Mouse (Mus musculus): Measurements from ENCODE around the gene Icam1. TPM values are rescaled to one million over a fixed set of nuclear protein-coding genes. Genes with fewer than 3 reads are reported as not detected.

Gene Icam1
- 100 to 1,000 TPM in 1 of 2 experiments, 10 to 100 TPM in 1; 66.8 to 106 TPM for polyA plus RNA-seq (2017; shearing (Covaris generic))

DNA sequence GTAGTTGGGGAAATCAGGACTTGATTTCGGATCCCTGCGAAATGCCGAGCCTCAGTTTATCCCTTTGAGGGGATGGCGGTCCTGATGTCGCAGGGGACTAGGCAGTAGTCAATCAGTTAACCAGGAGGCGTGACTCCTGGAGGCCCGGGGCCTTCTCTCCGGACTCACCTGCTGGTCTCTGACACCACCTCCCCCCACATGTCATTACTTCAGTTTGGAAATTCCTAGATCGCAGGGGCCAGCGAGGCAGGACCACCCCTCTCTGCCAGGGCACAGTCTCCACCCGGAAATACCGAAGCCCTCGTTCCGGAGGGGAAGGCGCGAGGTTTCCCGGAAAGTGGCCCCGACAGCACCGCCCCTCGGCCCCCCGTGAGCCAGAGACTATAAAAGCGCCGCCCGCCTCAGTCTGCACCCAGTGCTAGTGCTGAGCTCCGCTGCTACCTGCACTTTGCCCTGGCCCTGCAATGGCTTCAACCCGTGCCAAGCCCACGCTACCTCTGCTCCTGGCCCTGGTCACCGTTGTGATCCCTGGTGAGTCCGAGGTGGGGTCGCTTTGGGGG is at the start of gene Icam1:
Icam1 (plus strand) TSS at position 415 of the 560 bp plus-strand sequence.
- peak; percentile 74 for ATAC-seq

GRCm38 (mm10) chr9:20966008-20966407 is 49.8 kb upstream of the Icam1 start:
- ATAC-seq, result no peak

DNA sequence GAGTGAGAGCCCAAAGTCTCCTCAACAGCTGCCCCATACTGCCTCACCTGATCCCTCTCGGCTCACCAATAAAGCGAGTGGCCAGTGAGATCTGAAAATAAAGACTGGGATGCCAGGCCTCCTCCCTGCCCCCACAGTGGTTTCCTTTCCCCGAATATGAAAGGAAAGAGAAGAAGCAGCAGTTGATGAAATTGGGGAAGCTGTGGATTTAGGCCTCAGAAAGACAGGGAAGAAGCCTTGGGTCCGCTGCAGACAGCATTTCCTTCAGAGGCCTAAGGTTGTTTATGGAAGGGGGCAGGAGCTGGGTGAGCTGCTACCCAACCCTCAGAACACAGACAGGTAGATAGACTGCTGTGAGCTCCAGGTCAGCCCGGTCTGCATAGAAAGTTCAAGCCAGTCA is 49.0 kb upstream of the Icam1 start:
- ATAC-seq, result no peak

DNA sequence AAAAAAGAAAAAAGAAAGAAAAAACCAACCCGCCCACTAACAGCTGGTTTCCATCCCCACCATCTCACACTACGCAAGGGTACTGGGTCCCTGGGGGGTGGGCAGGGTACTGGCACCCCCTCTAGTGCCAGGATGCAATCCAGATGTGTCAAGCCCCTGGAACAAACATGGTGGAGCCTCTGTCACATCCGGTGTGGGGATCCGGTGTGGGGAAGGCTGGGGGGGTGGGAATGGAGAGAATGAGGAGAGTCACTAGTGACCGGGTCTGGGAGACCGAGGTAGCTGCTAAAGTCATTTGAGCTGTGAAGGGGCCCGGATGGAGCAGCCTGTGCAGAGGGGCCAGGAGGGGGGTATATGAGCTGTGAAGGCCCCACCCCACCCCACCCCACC is 44.0 kb upstream of the Icam1 start:
- no peak for ATAC-seq

GRCm38 (mm10) chr9:20972141-20972992 is 43.4 kb upstream of the Icam1 start:
- no peak for ATAC-seq

- no peak for ATAC-seq
Observed at GRCm38 (mm10) chr9:20973001-20973681, 42.6 kb upstream of the Icam1 start.

DNA sequence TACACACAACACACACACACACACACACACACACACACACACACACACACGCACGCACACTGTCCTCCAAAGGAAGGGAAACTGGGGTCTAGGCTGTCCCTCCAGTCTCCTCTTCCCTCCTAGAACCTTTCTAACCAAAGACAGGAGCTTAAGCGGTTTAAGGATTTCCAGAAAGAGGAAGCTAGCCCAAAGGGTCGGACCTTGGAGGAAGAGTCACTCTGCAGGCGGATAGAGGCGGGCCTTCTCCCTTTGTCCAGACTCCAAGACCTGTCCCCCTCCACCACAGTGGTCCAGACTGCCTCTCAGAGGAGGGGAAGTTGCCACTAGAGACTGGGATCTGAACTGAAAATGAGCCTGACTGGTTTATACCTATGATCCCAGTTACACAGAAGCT is 42.1 kb upstream of the Icam1 start:
- ATAC-seq, result no peak

GRCm38 (mm10) chr9:20975431-20976215 is 40.2 kb upstream of the Icam1 start:
- peak; percentile 44 for ATAC-seq

DNA sequence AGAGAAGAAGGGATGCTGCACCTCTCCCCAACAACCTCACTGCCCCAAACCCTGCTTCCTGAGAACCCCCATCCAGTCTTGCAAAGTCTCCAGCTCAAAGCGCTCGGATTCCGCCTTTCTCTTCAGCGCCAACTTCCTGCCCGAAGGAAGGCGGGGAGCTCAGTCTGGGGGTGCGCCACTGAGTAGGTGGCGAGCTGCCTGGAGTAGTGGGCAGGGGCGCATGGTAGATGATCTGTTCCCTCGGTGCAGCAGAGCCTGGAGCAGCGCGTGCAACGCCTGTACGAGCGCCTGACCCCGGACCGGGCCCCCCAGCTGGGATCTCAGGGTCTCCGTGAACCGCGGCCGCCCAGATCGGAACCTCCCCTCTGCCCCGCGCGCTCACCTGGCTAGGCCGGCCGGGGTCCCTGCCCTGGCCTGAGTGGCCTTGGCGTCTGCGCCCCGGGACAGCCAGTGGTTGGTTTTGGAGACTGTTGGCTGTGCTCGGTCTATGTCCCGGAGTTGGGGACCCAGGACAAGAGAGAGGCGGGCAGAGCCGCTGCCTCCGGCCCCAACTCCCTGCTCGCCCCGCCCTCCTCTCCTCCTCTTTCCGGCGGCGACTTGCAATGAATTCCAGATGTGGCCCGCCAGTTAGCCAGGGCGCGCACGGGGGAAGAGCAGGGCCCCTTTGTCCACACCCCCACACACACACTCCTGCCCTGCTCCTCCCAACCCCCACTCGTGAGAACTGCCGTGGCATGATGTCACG is 39.4 kb upstream of the Icam1 start, which contains the start of gene S1pr2:
S1pr2 (minus strand) TSS at position 566 of the 745 bp plus-strand sequence.
- peak; percentile 69 for ATAC-seq

DNA sequence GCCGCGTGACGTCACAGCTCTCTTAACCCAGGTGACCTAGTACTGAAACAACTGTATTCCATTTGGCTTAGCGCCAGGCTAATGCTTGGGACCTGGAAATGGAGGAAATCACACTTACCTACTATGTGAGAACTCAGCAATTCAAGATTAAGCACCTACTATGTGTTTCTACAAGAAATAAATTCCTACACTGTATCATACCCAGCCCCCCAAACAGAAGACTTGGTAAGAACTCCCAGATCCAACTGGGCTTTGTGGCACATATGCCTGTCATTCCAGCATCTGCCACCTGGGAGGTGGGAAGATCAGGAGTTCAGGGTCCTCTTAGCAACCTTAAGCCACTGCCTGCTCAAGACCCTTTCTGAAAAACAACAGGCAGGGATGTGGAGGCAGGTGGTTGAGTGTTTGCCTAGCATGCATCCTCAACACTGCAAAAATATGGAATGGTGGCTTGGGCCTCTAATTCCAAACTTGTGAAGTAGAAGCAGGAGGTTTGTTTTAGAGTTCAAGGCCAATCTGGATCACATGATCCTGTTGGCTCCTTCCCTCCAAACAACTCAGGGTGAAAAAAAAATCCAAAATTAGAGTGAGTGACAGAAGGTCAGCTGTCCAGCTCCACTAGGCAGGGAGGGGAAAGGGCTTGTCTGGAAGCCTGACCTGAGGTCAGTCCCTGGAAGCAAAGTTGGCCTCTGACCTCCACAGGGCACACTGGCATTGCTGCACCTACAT is 38.7 kb upstream of the Icam1 start:
- no peak for ATAC-seq

DNA sequence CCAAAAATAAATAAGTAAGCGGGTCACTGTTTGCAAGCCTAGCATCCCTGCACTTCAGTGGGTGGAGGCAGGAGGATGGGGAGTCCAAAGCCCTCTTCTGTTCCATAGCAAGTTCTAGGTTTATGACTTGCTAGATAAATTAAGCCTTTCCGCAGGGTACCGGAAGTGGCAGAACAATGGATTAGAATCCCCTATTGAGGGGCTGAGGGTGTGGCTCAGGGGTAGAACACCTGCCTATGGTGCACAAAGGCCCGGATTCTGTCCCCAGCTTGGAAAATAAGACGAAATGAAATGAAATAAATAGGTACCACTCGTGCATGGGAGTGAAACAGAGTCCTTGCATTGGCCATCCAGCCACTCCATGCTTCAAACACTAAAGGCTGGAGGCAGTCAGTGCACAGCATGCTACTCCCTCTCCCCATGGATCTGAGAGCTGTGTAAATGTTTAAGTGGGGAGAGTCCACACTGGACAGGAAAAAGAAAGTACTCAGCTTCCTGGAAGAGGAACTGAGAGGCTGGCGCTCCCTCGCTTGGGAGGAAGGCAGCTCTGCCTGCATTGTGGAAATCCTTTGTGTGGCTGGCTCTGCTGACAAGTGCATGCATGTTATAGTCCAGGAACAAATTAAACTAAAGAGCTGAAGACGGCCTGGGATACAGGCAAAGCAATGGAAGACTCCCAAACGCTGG is 37.2 kb upstream of the Icam1 start:
- no peak for ATAC-seq

DNA sequence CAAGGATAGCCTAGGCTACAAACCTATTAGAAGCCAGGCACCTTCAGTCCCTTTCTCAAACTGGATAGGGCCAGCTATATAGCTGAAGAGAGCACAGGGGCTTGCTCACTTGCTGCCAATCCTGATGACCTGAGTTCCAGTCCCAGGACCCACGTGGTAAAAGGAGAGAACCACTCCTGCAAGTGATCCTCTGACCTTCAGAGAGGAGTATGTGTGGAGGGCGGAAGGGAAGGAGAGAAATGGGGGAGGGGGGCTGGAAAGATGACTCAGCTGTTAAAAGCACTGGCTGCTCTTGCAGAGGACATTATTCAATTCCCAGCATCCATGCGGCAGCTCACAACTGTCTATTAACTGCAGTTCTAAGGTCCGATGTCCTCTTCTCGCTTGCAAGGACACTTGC is 36.6 kb upstream of the Icam1 start:
- ATAC-seq, result no peak

GRCm38 (mm10) chr9:20979769-20980168 is 36.0 kb upstream of the Icam1 start:
- no peak for ATAC-seq

DNA sequence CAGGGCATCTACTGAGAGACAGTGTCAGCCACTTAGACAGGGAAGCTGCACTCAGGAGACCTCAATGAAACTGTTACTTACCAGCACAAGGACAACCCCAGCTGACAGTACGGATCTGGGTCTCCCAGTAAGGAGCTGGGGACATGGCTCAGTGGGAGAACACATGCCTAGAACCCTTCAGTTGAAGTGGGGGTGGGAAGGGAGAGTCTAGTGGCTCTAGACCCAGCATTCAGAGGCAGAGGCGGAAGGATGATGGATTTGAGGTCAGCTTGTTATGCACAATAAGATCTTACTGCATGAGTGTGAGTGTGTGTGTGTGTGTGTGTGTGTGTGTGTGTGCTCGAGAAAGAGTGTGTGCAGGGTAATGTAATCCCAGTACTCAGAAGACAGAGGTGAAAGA is 33.6 kb upstream of the Icam1 start:
- no peak for ATAC-seq

GRCm38 (mm10) chr9:20983169-20983568 is 32.6 kb upstream of the Icam1 start:
- peak; percentile 77 for ATAC-seq

DNA sequence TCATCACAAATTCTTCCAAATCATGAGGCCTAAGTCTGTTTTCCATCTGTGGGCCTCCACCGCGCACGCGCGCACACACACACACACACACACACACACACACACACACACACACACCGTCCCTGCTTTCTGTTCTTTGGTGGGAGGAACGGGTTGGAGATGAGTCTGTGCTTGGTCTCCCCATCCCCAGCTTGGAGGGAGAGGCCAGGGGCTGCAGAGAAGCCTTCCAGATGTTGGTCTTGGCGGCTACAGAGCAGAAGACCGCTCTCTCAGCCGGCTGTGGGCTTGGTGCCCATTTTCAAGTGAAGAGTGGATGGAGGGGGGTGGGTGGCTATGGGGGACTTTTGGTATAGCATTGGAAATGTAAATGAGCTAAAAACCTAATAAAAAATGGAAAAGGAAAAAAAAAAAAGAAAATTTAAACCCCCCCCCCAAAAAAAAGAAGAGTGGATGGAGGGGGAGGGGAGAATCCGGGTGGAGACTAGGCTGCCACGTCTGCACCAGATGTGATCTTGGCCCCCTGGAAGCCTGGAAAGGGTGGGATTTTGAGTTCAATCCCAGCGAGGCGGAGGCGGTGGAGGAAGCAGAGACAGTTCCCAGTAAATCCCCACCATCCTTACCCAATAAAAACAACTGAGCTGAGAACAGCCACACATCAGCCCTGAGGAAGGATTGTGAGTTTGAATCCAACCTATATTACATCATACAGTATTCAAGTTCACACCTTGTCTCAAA is 28.7 kb upstream of the Icam1 start:
- ATAC-seq, result no peak

GRCm38 (mm10) chr9:20987953-20988352 is 27.8 kb upstream of the Icam1 start:
- no peak for ATAC-seq

DNA sequence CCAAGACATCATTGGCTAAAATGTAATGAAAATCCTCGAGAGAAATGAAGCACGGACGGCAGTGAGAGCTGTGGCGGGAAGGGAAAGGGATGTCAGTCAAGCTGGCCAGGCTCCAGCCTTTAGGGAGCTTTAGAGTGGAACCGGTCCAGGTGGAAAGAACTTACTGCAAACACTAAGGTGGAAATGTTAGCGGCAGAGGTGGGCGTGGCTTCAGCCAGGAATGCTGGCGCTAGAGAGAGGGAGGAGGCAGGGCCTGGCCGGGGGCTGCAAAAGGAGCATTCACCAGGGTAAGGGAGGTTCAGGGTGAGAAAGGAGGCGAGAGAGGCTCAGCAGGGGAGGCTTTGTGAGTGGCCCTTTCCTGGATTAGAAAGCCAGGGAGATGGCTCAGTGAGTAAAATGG is 24.9 kb upstream of the Icam1 start:
- no peak for ATAC-seq

- ATAC-seq, result no peak
Observed at GRCm38 (mm10) chr9:20991587-20991986, 24.2 kb upstream of the Icam1 start.
